Mouse (Mus musculus) Patski (cell line): ENCODE data around the gene Rundc1. TPM values are rescaled to one million over a fixed set of nuclear protein-coding genes. Genes with fewer than 3 reads are reported as not detected.
A peak's percentile ranks its signal among the peaks of the same experiment; 100 is the strongest.
"Not testable (repeated sequence)": the region's sequence is repeated elsewhere in the genome, so short reads cannot be mapped to it uniquely, and the experiment has no call there.

Experiments used
- ATAC-seq: fragments of 100-300 bp; one replicate; pipeline ENCODE4 v1.8.0; 2021
- CTCF ChIA-PET: fragments of 350-600 bp; sonication (Branson Sonifier 250); formaldehyde crosslinking; loops from one replicate; lab custom pipeline; 2022; ENCODE audit warnings: inconsistent platforms; lab: Charles Lee
- POLR2A ChIA-PET: fragments of 350-600 bp; sonication (Branson Sonifier 250); formaldehyde crosslinking; loops from one replicate; lab custom pipeline; 2022; ENCODE audit warnings: antibody characterized with exemption, inconsistent platforms; lab: Charles Lee
- DNase-seq: peaks from one replicate; pipeline ENCODE4 v3.0.0-alpha.2; 2011; ENCODE audit warnings: low read depth, low spot score
- H3K27me3 ChIP-seq: fragments of 371-371 bp; one replicate; pipeline ENCODE4 v1.5.1; 2021
- CTCF ChIP-seq: fragments of 100-300 bp; IDR thresholded peaks from one replicate; pipeline ENCODE4 v1.5.1; 2021
- in situ Hi-C: fragments of 300-500 bp; cut with MboI; formaldehyde crosslinking; loops from 3 replicates; pipeline ENCODE4 v1.11.1; 2018; ENCODE audit warnings: low pct_unique_long_range_greater_than_20kb, mixed read lengths
- polyA plus RNA-seq: library from polyadenylated mRNA; unstranded; gene quantifications from one replicate; pipeline ENCODE4 v1.2.3, GENCODE M21; 2021

Rundc1 gene
- polyA plus RNA-seq, 1 experiment from 2014 or later: 26.1 TPM

- DNase-seq (peak; percentile 97), ATAC-seq (peak; percentile 92)
- TF ChIP-seq CTCF: peak; percentile 67
- CTCF ChIA-PET: interaction anchor here (0.7 to 1.8 kb wide), 7 partner anchors 9 to 118 kb away, joined by 3 to 11 read pairs (median 3); partner anchors contain the start of gene Aarsd1
- no peaks in the 10 kb centered on the region for H3K27me3 ChIP-seq
- POLR2A ChIA-PET: interaction anchor here (0.7 to 3.0 kb wide), 2 partner anchors 23 to 25 kb away, joined by 5 to 12 read pairs; partner anchors contain the start of gene Aarsd1
- in situ Hi-C loops: no loop called here
Measured at GRCm38 (mm10) chr11:101442127-101442693, 17.3 kb downstream of the Rundc1 start, which contains the start of gene Rpl27. TSS of gene Rpl27 (plus strand) at chr11:101442298.

GRCm38 (mm10) chr11:101442760-101443159 lies 17.9 kb downstream of the Rundc1 start:
- TF ChIP-seq CTCF: no peak
- ATAC-seq: peak; percentile 6
- ChIA-PET POLR2A (interaction anchor here (3.0 kb wide), 1 partner anchor 26 kb away, joined by 12 read pairs; the partner anchor contains the start of gene Aarsd1), CTCF (interaction anchor here (0.7 to 1.8 kb wide), 4 partner anchors 10 to 26 kb away, joined by 3 to 11 read pairs (median 9); partner anchors contain the start of gene Aarsd1)
- DNase-seq: no peak
- H3K27me3 ChIP-seq: no peaks in the 10 kb centered on the region
- in situ Hi-C loops: no loop called here

DNA sequence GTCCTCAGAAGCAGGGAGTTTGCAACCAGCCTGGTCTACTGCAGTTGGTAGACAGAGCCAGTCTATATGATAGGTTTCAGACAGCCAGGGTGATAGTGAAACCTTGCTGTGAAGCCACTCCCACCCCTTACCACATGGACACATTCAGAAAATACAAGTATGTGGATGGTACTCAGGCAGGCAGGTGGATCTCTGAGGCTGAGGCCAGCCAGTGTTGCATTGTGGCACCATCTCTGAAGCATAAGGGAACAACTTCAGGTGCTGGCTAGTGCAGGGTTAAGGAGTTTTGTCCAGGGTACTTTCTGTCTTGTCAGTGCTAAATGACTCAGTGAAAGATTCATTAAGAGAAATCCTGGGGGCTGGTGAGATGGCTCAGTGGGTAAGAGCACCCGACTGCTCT lies 21.4 kb downstream of the Rundc1 start:
- TF ChIP-seq CTCF: no peak
- DNase-seq: no peak
- ChIA-PET CTCF (no interaction called here), POLR2A (no interaction called here)
- no peak for ATAC-seq
- H3K27me3 ChIP-seq: no peaks in the 10 kb centered on the region
- in situ Hi-C loops: no loop called here

GRCm38 (mm10) chr11:101446860-101447259 lies 22.0 kb downstream of the Rundc1 start:
- DNase-seq, H3K27me3 ChIP-seq, POLR2A ChIA-PET, CTCF ChIA-PET, ATAC-seq, in situ Hi-C loops: not testable (repeated sequence)

- H3K27me3 ChIP-seq: no peaks in the 10 kb centered on the region
- ChIA-PET CTCF (no interaction called here), POLR2A (interaction anchor here (0.7 to 1.0 kb wide), 2 partner anchors 9 to 17 kb away, joined by 3 read pairs; partner anchors contain the start of gene Rnd2)
- in situ Hi-C loops: no loop called here
- no peak for TF ChIP-seq CTCF
- DNase-seq (no peak), ATAC-seq (no peak)
Measured at GRCm38 (mm10) chr11:101447786-101448185, 22.9 kb downstream of the Rundc1 start.

- ATAC-seq: peak; percentile 80
Measured at GRCm38 (mm10) chr11:101448274-101448746, 23.4 kb downstream of the Rundc1 start, which contains the start of gene Ifi35. TSS of gene Ifi35 (plus strand) at chr11:101448407.

GRCm38 (mm10) chr11:101448899-101449298 lies 24.0 kb downstream of the Rundc1 start:
- no peaks in the 10 kb centered on the region for H3K27me3 ChIP-seq
- ChIA-PET POLR2A (interaction anchor here (1.0 to 1.7 kb wide), 2 partner anchors 8 to 16 kb away, joined by 3 to 8 read pairs; partner anchors contain the start of genes Rnd2 and Vat1), CTCF (interaction anchor here (0.7 kb wide), 1 partner anchor 18 kb away, joined by 3 read pairs; no protein-coding TSS in a partner anchor)
- in situ Hi-C loops: no loop called here
- no peak for DNase-seq
- no peak for TF ChIP-seq CTCF
- no peak for ATAC-seq

More at GRCm38 (mm10) chr11:101448274-101448746, 23.4 kb downstream of the Rundc1 start, which contains the start of gene Ifi35:
- no peak for TF ChIP-seq CTCF
- H3K27me3 ChIP-seq: no peaks in the 10 kb centered on the region
- CTCF ChIA-PET: no interaction called here
- POLR2A ChIA-PET: interaction anchor here (0.7 to 1.0 kb wide), 2 partner anchors 8 to 16 kb away, joined by 3 read pairs; partner anchors contain the start of gene Rnd2
- in situ Hi-C loops: no loop called here
- DNase-seq: no peak

- ATAC-seq, in situ Hi-C loops, DNase-seq, H3K27me3 ChIP-seq: not testable (repeated sequence)
- ChIA-PET POLR2A (interaction anchor here (1.7 kb wide), 1 partner anchor 16 kb away, joined by 8 read pairs; the partner anchor contains the start of genes Rnd2 and Vat1), CTCF (interaction anchor here (0.7 to 1.0 kb wide), 2 partner anchors 10 to 18 kb away, joined by 3 read pairs; no protein-coding TSS in a partner anchor)
Measured at GRCm38 (mm10) chr11:101449596-101449995, 24.7 kb downstream of the Rundc1 start.

DNA sequence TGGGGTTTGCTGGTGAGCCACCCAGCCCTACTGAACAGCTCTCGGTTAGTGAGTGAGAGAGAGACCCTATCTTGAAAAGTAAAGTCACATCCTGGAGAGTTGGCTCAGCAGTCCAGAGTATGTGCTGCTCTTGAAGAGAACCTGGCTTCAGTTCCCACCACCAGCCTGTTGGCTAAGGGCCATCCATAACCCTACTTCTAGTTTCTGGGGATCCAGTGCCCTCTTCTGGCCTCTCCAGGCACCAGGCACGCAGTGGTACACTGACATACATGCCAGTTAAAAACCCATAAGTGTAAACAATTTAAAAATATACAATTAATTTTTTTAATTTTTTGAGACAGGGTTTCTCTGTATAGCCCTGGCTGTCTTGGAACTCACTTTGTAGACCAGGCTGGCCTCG lies 25.5 kb downstream of the Rundc1 start:
- ATAC-seq (no peak), DNase-seq (no peak)
- H3K27me3 ChIP-seq: no peaks in the 10 kb centered on the region
- ChIA-PET POLR2A (interaction anchor here (1.7 kb wide), 1 partner anchor 15 kb away, joined by 8 read pairs; the partner anchor contains the start of genes Rnd2 and Vat1), CTCF (interaction anchor here (1.0 kb wide), 1 partner anchor 9 kb away, joined by 3 read pairs; no protein-coding TSS in a partner anchor)
- in situ Hi-C loops: no loop called here
- TF ChIP-seq CTCF: no peak

GRCm38 (mm10) chr11:101451536-101451935 lies 26.7 kb downstream of the Rundc1 start:
- DNase-seq (no peak), ATAC-seq (no peak)
- TF ChIP-seq CTCF: no peak
- in situ Hi-C loops: no loop called here
- POLR2A ChIA-PET: no interaction called here
- H3K27me3 ChIP-seq: no peaks in the 10 kb centered on the region
- CTCF ChIA-PET: no interaction called here
